Mouse (Mus musculus) forebrain, embryonic 14.5 days (tissue): ENCODE data around the gene Hist1h2bp. TPM values are rescaled to one million over a fixed set of nuclear protein-coding genes. Genes with fewer than 3 reads are reported as not detected.
"Not testable (repeated sequence)": the region's sequence is repeated elsewhere in the genome, so short reads cannot be mapped to it uniquely, and the experiment has no call there.

Source experiments
- ATAC-seq: fragments of 200-750 bp; cut with Nextera tagmentation; 2 replicates; pipeline ENCODE4 v1.8.0; 2017; ENCODE audit warnings: mild to moderate bottlenecking, moderate library complexity
- DNase-seq: peaks from one replicate; pipeline ENCODE4 v3.0.0-alpha.2; 2015; ENCODE audit warnings: low spot score
- H3K27ac ChIP-seq: fragments of 300-500 bp; sonication (generic); 2 replicates; pipeline ENCODE4 v1.5.1; 2014; ENCODE audit warnings: low read depth, mild to moderate bottlenecking, control low read depth, low read length, moderate library complexity
- H3K27me3 ChIP-seq: fragments of 300-500 bp; sonication (generic); replicated peaks from 2 replicates; pipeline ENCODE4 v1.6.1; 2014; ENCODE audit warnings: low read length, control low read depth, mixed read lengths; ENCODE audit not compliant: control insufficient read depth, insufficient read depth
- H3K36me3 ChIP-seq: fragments of 300-500 bp; sonication (generic); 2 replicates; pipeline ENCODE4 v1.6.1; 2014; ENCODE audit warnings: low read length, control low read depth; ENCODE audit not compliant: control insufficient read depth, insufficient read depth
- H3K4me1 ChIP-seq: fragments of 300-500 bp; sonication (generic); 2 replicates; pipeline ENCODE4 v1.6.1; 2014; ENCODE audit warnings: antibody characterized with exemption, low read length, control low read depth; ENCODE audit not compliant: control insufficient read depth, insufficient read depth
- H3K4me2 ChIP-seq: fragments of 300-500 bp; sonication (generic); 2 replicates; pipeline ENCODE4 v1.6.1; 2014; ENCODE audit warnings: mild to moderate bottlenecking, control low read depth, low read length
- H3K4me3 ChIP-seq: fragments of 300-500 bp; sonication (generic); 2 replicates; pipeline ENCODE4 v1.5.1; 2014; ENCODE audit warnings: low read depth, low read length, control low read depth
- H3K9ac ChIP-seq: fragments of 300-500 bp; sonication (generic); 2 replicates; pipeline ENCODE4 v1.6.1; 2014; ENCODE audit warnings: mild to moderate bottlenecking, low read length, control low read depth, moderate library complexity
- H3K9me3 ChIP-seq: fragments of 300-500 bp; sonication (generic); replicated peaks from 2 replicates; pipeline ENCODE4 v1.6.1; 2016; ENCODE audit warnings: low read length, control low read depth, mixed read lengths; ENCODE audit not compliant: control insufficient read depth
- WGBS: fragments of 180-500 bp; shearing (Covaris S2); extraction: QIAGEN DNeasy Blood & Tissue Kit; methylation state at CpG from one replicate; pipeline ENCODE4 v1.1.7; 2014; 5-methylcytosine and 5-hydroxymethylcytosine counted together
- polyA plus RNA-seq: library from polyadenylated mRNA; unstranded; fragments of >200 nt; fragmentation: Nextera tagmentation; extraction: Ambion mirVana; gene quantifications from 2 replicates; pipeline ENCODE4 v1.2.1, GENCODE M21; 2014

Gene Hist1h2bp
- 0.84 and 1.5 TPM in 2 replicates for polyA plus RNA-seq

GRCm38 (mm10) chr13:21786899-21787629 lies at the start of gene Hist1h2bp, which contains the start of gene Hist1h2an:
Hist1h2bp (plus strand) TSS chr13:21787461.
Hist1h2an (minus strand) TSS chr13:21787218.
- H3K9ac ChIP-seq, result peak within 1 kb of the TSS; percentile 54; the same call in 1 of the 2 replicates
- H3K4me1 ChIP-seq, result peaks cover 33% of the 10 kb centered on the region
- H3K36me3 ChIP-seq, H3K9me3 ChIP-seq, H3K27me3 ChIP-seq: not testable (repeated sequence)
- WGBS, result under 1% methylated on average over 31 of the region's 63 CpGs
- ATAC-seq (peak; percentile 93), DNase-seq (peak; percentile 100)
- H3K27ac ChIP-seq, result peak within 1 kb of the TSS; percentile 87
- peak within 1 kb of the TSS; percentile 53 for H3K4me2 ChIP-seq
- peak within 1 kb of the TSS; percentile 30 for H3K4me3 ChIP-seq

- no peaks in the 10 kb centered on the region for H3K27me3 ChIP-seq
- no peak for DNase-seq
- no peaks in the 10 kb centered on the region for H3K9me3 ChIP-seq
- H3K4me2 ChIP-seq, result no peak overlapping the region
- H3K4me3 ChIP-seq, result no peak overlapping the region
- ATAC-seq, result no peak
- no peaks in the 10 kb centered on the region for H3K36me3 ChIP-seq
- no peak overlapping the region for H3K27ac ChIP-seq
- 96% methylated on average over 1 of the region's 1 CpGs for WGBS
- no peak overlapping the region for H3K9ac ChIP-seq
- H3K4me1 ChIP-seq, result peaks cover 17% of the 10 kb centered on the region
Observed at GRCm38 (mm10) chr13:21745006-21745405, 42.3 kb upstream of the Hist1h2bp start.

- Histone ChIP-seq H3K9ac (peak overlapping the region; percentile 70), H3K27me3 (no peaks in the 10 kb centered on the region), H3K4me1 (peaks cover 26% of the 10 kb centered on the region), H3K27ac (peak overlapping the region; percentile 91), H3K9me3 (no peaks in the 10 kb centered on the region), H3K4me3 (peak overlapping the region; percentile 54), H3K4me2 (peak overlapping the region; percentile 83), H3K36me3 (no peaks in the 10 kb centered on the region)
- WGBS, result 3% methylated on average over 5 of the region's 5 CpGs
- DNase-seq (peak; percentile 66), ATAC-seq (no peak)
Observed at GRCm38 (mm10) chr13:21749387-21750158, 37.7 kb upstream of the Hist1h2bp start.

- Histone ChIP-seq H3K4me2 (peak within 1 kb of the TSS; percentile 83), H3K4me1 (peaks cover 26% of the 10 kb centered on the region), H3K9ac (peak within 1 kb of the TSS; percentile 70), H3K4me3 (peak within 1 kb of the TSS; percentile 54), H3K27ac (peak within 1 kb of the TSS; percentile 91)
- not testable (repeated sequence) for H3K27me3 ChIP-seq, H3K9me3 ChIP-seq, H3K36me3 ChIP-seq
- peak; percentile 96 for DNase-seq
- under 1% methylated on average over 39 of the region's 56 CpGs for WGBS
- peak; percentile 85 for ATAC-seq
Observed at GRCm38 (mm10) chr13:21750159-21751017, 36.9 kb upstream of the Hist1h2bp start, which contains the start of gene Hist1h4k. Hist1h4k (minus strand) TSS chr13:21750505.

GRCm38 (mm10) chr13:21751417-21751816 lies 35.8 kb upstream of the Hist1h2bp start:
- Histone ChIP-seq H3K36me3 (no peaks in the 10 kb centered on the region), H3K4me2 (no peak overlapping the region), H3K9ac (no peak overlapping the region), H3K4me3 (no peak overlapping the region), H3K27me3 (no peaks in the 10 kb centered on the region), H3K9me3 (no peaks in the 10 kb centered on the region), H3K27ac (peak overlapping the region; percentile 91; the same call in 1 of the 2 replicates), H3K4me1 (peaks cover 26% of the 10 kb centered on the region)
- ATAC-seq, result no peak
- DNase-seq, result no peak

- Histone ChIP-seq H3K9ac (no peak overlapping the region), H3K4me3 (no peak overlapping the region), H3K27ac (peak overlapping the region; percentile 91)
Observed at GRCm38 (mm10) chr13:21751827-21752226, 35.4 kb upstream of the Hist1h2bp start.

GRCm38 (mm10) chr13:21752356-21752755 lies 34.9 kb upstream of the Hist1h2bp start:
- 42% methylated on average over 3 of the region's 3 CpGs for WGBS
- H3K4me2 ChIP-seq, result peak overlapping the region; percentile 77
- DNase-seq, result no peak

More at GRCm38 (mm10) chr13:21751827-21752226, 35.4 kb upstream of the Hist1h2bp start:
- Histone ChIP-seq H3K36me3 (no peaks in the 10 kb centered on the region), H3K4me1 (peaks cover 26% of the 10 kb centered on the region), H3K27me3 (no peaks in the 10 kb centered on the region), H3K9me3 (no peaks in the 10 kb centered on the region), H3K4me2 (peak overlapping the region; percentile 77; the same call in 1 of the 2 replicates)
- ATAC-seq (no peak), DNase-seq (no peak)
- 76% methylated on average over 3 of the region's 3 CpGs for WGBS

GRCm38 (mm10) chr13:21753051-21753523 lies 34.2 kb upstream of the Hist1h2bp start:
- peak overlapping the region; percentile 91 for H3K27ac ChIP-seq
- no peaks in the 10 kb centered on the region for H3K36me3 ChIP-seq
- H3K4me2 ChIP-seq, result peak overlapping the region; percentile 77
- H3K27me3 ChIP-seq, result no peaks in the 10 kb centered on the region
- H3K4me3 ChIP-seq, result peak overlapping the region; percentile 39
- DNase-seq (peak; percentile 24), ATAC-seq (no peak)
- peak overlapping the region; percentile 68 for H3K9ac ChIP-seq
- no peaks in the 10 kb centered on the region for H3K9me3 ChIP-seq
- H3K4me1 ChIP-seq, result peaks cover 21% of the 10 kb centered on the region
- under 1% methylated on average over 10 of the region's 10 CpGs for WGBS

More at GRCm38 (mm10) chr13:21752356-21752755, 34.9 kb upstream of the Hist1h2bp start:
- no peaks in the 10 kb centered on the region for H3K27me3 ChIP-seq
- peaks cover 24% of the 10 kb centered on the region for H3K4me1 ChIP-seq
- H3K36me3 ChIP-seq, result no peaks in the 10 kb centered on the region
- H3K4me3 ChIP-seq, result no peak overlapping the region
- H3K9me3 ChIP-seq, result no peaks in the 10 kb centered on the region
- peak overlapping the region; percentile 91 for H3K27ac ChIP-seq
- ATAC-seq, result no peak
- H3K9ac ChIP-seq, result peak overlapping the region; percentile 18; the same call in 1 of the 2 replicates
